Mouse (Mus musculus) lung, postnatal 36 days (tissue): ENCODE results near the gene Bax.
A peak's percentile ranks its signal among the peaks of the same experiment; 100 is the strongest.
"Not testable (repeated sequence)": the region's sequence is repeated elsewhere in the genome, so short reads cannot be mapped to it uniquely, and the experiment has no call there.

Experiments used
- DNase-seq: peaks from one replicate; pipeline ENCODE4 v3.0.0; 2022; ENCODE audit warnings: mixed read lengths

Bax gene

DNA sequence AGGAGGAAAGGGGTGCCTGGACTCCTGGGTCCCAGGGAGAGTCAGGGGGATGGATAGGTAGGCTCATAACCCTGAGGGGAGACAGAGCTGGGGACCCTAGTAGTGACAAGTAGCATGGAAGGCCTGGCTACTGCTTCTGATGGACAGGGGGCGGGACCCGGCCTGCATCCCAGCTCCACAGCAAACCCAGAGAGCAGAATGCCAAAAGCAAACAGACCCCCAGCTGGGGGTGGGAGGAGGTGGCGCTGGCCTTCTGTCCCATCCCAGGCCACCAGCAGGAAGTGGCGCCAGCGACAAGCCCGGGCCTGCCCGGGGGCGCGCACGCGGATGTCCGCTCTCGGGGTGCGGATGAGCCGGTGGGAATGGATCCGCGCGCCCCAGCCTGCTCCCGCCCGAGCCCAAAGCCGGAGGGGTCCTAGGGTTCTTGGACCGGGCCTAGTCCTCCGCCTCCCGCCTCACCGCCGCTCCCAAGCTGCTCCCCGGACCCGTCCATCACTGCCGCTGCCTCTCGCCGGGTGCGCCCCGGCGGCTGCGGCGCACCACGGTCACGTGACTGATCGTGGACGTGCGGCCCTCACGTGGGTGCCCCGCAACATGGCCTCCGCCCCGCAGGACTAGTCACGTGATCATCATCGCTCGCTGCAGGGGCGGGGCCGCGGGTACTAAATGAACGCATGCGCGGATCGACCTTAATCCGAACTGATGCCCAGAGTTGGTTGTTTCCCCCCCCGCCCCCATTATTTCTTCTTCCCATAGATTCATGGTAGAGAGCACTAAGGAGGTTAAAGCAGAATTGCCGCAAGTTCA is at the start of gene Bax:
Gene Bax (minus strand): TSS at position 616 of the 807 bp plus-strand sequence.
- DNase-seq: peak; percentile 98

GRCm38 (mm10) chr7:45515436-45515835 is 48.7 kb upstream of the Bax start:
- DNase-seq: no peak

GRCm38 (mm10) chr7:45514411-45514810 is 47.7 kb upstream of the Bax start:
- DNase-seq: no peak

GRCm38 (mm10) chr7:45509912-45510787 is 43.5 kb upstream of the Bax start, which contains the start of gene Nucb1:
Gene Nucb1 (minus strand): TSS chr7:45510406.
- DNase-seq: peak; percentile 97

DNA sequence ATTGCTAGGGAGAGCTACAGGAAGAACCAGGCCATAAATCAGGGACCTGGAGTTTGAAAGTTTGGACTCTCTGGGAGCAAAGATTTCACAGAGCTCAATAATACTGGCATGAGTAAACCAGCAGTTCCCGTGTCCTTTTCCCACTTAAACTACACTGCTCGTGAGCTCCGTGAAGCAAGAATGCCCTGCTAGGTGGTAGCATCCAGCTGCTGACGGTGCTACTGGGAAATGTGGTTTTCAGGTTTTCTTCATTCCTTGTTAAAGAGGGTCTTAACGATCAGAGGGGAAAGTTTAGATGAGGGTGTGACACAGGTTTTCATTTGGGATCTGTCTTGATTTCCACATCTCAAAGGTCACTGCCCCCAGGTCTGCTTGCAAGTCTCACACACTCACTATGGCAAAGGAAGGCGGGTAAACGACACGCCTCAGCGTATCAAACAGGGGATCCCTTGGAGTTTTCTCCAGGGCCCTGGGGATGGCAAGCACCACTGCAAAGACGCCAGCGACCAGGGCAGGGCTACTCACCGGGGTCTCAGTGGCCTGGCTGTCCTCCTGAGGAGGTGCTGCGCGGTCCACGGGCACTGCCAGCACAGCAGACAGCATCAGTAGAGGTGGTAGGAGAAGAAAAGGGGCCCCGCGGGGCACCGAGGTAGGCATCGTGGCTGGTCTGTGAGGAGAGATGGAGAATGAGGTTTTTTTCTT is 42.6 kb upstream of the Bax start:
- no peak for DNase-seq

DNA sequence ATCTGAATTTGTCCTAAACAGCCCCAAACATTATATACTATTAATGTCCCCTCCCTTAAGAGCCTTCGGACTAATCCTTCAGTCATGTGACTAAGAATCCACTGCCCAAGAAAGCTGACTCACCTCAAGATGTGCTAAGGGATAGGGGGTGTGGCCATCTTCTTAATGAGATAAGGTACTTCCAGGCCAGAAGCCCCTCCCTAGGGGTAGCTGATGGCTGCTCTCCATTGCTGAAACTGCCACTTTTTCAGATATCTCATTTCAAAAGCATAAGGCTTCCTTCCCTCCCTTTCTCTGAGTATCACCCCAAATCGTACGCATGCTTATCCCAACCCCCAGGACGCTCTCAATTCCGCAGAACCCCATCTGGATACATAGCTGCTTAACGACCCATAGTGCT is 41.9 kb upstream of the Bax start:
- no peak for DNase-seq

GRCm38 (mm10) chr7:45507583-45507982 is 40.9 kb upstream of the Bax start:
- no peak for DNase-seq

DNA sequence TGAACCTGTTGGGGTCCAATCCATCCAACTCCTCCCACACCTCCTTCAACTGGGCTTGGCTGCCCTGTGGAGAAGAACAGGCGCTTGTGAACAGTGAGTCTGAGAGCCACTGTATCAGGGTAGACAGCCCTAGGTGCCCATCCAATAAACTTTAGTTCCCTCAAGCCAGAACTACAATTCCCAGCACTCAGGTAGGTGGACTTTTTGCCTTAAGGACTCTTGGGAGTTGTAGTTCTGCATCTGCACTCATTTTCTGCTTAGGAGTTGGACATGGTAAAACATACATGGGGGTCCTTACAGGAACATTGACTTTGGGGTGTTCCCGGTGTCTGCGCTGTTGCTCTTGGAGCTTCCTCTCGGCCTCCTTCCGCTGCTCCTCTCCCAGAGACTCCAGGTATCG is 31.7 kb upstream of the Bax start:
- no peak for DNase-seq

DNA sequence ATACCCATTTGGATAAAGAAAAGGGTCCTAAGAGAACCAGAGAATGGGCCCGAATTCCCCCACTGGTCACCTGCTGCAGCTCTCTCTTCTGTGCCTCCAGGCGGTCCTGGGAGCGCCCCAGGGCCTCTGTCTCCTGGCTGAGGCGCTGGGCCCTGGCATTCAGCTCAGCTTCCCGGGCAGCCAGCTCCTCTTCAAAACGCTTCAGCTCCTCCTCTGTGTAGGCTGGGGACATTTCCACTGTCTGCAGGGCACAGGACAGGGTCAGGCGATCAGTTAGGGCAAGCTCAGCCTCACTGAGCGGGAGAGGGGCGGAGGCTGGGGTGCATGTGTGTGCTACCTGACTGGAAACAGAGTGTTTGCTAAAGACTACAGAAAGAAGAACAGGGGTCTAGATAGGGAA is 27.9 kb upstream of the Bax start:
- no peak for DNase-seq

GRCm38 (mm10) chr7:45492951-45493350 is 26.3 kb upstream of the Bax start:
- no peak for DNase-seq

GRCm38 (mm10) chr7:45492225-45492844 is 25.6 kb upstream of the Bax start:
- no peak for DNase-seq

- peak; percentile 58 for DNase-seq
These were observed 24.6 kb upstream of the Bax start for GRCm38 (mm10) chr7:45491264-45491663.

- no peak for DNase-seq
These were observed 24.1 kb upstream of the Bax start for GRCm38 (mm10) chr7:45490822-45491221.

DNA sequence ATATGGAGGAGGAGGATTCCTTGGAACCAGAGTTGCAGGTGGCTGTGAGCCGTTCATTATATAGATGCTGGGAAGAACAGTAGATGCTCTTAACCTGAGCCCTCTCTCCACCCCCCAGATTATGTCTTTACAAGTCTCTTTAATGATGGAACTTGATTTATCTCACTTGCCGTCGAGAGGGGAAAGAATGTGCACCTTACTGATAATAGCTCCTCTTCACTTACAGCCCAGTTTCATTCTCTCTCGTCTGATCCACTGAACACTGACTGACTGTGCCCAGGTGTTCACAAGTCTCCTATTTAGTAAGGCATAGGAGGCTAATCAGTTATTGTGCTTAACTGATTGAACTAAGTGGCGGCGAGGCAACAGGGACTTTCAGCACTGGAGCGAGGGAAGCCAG is 22.9 kb upstream of the Bax start:
- no peak for DNase-seq

DNA sequence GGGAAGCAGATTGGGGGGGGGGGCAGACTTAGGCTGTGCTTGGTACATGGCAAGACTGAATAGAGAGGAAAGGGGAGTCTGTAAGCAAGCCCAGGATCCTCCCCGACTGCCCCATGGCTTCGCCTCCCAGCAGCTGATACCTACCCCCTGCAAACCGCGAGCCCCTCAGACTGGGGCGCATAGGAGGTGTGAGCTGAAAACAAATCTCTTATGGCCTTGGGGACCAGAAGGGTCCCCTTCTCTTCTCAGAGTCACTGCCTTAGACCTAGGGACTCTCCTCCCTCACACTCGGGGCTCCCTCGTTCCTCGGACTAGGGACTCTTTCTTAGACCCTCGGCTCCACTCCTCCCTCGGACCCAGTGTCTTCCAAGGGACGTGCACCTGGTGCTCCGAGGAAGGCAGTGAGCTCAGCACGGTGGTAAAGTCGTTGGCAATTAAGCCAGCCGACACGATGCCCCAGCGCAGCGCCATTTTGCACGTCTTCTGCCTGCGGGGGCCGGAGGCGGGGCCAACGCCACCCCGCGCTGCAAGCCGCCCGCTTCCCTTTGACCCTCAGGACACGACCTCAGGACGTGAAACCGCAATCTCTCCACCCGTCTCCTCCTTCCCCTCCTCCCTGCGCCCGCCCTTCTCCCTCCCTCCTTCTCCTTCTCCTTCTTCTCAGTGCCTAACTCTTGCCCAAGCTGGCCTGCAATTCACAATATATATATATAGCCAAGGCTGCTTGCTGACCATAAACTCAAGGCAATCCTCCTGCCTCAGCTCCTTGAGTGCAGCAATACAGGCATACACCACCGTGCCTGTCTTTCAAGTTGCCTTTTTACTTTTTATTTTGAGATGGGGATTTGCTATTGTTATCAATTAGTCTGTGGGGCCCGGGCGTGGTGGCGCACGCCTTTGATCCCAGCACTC is 21.9 kb upstream of the Bax start, which contains the start of gene Dhdh:
Gene Dhdh (minus strand): TSS at position 513 of the 912 bp plus-strand sequence.
- peak; percentile 84 for DNase-seq

DNA sequence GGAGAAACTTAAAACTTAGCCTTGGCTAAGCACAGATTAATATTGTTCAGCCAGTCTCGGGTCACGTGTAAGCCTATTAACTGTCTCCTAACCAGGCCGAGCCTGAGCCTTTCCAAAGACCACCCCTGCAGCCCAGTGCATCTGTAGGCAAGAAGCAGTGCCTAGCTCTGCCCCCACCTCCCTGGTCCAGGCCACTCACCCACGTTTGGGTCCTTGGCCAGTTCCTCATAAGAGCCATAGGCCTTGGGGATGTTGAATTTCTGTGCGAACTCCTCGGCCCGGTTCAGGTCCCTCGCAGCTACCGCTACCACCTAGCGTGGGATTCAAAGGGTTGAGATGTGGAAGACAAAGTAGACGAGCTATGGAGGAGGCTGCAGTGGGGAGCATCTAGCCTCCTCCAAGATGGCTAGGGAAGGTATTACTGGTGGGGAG is 21.2 kb upstream of the Bax start:
- no peak for DNase-seq

DNA sequence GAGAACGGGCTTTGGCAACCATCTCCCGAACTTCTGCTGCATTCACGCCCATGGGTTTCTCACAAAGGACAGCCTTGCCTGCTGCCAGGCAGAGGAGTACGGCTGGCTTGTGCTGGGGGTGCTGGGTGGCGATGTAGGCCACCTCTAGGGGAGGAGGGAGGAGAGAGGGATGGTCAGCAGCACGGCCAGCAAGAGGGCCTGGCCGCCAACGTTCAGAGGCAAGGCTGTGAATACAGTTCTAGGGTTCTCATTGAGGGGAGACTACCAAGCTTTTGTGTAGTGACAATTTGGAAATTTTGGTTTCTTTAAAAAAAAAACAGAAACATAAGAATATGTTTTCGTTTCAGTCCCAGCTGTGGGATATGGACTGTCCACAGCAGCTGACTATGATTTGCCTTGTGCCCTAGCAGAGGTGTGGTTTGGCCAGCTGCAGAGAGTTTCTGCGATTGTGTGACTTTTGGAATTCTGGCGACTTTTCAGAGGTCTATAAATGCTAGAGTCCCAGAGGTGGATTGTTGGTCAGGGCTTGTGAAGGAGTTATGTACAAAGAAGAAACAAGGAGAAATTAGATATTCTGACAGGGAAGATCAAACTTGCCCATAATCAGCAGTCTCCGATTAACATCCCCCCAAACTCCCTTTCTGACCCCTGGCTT is 20.2 kb upstream of the Bax start, which contains the start of gene Gm45808:
Gene Gm45808 (minus strand): TSS at position 51 of the 655 bp plus-strand sequence.
- DNase-seq: no peak

DNA sequence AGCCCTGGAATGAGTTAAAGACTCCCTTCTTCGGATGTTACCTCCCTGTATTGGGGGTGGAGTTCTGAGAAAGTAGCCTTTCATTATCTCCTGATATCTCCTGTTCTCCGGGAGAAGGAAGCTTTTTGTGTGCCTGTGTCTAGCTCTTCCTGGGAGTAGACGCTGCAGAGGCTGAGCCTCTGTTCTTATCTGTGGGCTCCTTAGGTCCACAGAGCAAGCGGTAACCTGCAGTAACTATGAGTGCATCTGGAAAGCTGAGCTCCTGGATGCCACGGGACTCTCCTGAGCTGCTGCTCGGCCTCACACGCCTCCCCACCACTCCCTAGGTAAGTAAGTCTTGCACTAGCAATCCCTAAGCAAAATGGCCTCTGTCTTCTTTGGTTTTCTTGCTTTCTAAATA is 19.5 kb upstream of the Bax start:
- no peak for DNase-seq

DNA sequence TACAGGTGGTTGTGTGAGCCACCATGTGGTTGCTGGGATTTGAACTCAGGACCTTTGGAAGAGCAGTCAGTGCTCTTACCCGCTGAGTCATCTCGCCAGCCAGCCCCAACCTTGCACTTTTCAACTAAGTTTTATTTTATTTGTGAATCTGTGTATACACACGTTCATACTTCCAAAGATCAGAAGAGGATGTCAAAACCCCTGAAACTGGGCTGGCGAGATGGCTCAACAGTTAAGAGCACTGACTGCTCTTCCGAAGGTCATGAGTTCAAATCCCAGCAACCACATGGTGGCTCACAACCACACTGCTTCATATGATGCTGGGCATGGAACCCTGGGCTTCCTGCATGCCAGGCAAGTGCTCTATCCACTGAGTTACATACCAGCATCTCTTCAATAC is 18.3 kb upstream of the Bax start:
- DNase-seq: not testable (repeated sequence)

DNA sequence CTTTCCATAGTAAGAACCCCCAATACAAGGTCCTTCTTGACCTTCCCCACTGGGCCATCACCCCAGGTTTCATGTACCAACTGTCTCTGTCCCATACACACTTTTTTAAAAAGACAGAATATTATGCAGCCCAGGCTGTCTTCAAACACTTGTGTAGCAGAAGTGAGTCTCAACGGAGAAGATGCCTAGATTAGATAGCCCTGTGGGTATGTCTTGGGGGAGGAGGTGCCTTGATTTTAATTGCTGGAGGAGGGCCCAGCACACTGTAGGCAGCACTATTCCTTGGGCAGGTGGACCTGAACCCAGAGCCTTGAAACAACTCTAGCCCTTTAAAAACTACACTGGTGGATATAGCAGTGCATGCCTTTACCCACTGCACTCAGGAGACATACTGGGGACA is 15.5 kb upstream of the Bax start:
- no peak for DNase-seq
